Mouse (Mus musculus) erythroid progenitor cell, adult 5-6 weeks (primary cell): ENCODE results near the gene Gm49358. TPM values are rescaled to one million over a fixed set of nuclear protein-coding genes. Genes with fewer than 3 reads are reported as not detected.

Experiments
- ATAC-seq: replicated peaks from 2 replicates; pipeline ENCODE4 v1.8.0; 2016; ENCODE audit warnings: moderate number of reproducible peaks, mild to moderate bottlenecking, moderate TSS enrichment, inconsistent platforms; ENCODE audit not compliant: poor library complexity, low FRiP score, severe bottlenecking
- total RNA-seq, 2 experiments: library from RNA; stranded (forward) in 1 of 2; stranded (reverse) in 1 of 2; fragments of 150-400 nt in 1 of 2; fragments of 186-747, 209-891 nt in 1 of 2; gene quantifications; 2 replicates each; pipeline versions ENCODE4 v1.2.3 to v1.2.4; 2015 to 2017; ENCODE audit warnings: low replicate concordance in 2 of 2

Gm49358 gene
- total RNA-seq, 2 experiments from 2014 or later: 2.9 TPM; not detected in 1

DNA sequence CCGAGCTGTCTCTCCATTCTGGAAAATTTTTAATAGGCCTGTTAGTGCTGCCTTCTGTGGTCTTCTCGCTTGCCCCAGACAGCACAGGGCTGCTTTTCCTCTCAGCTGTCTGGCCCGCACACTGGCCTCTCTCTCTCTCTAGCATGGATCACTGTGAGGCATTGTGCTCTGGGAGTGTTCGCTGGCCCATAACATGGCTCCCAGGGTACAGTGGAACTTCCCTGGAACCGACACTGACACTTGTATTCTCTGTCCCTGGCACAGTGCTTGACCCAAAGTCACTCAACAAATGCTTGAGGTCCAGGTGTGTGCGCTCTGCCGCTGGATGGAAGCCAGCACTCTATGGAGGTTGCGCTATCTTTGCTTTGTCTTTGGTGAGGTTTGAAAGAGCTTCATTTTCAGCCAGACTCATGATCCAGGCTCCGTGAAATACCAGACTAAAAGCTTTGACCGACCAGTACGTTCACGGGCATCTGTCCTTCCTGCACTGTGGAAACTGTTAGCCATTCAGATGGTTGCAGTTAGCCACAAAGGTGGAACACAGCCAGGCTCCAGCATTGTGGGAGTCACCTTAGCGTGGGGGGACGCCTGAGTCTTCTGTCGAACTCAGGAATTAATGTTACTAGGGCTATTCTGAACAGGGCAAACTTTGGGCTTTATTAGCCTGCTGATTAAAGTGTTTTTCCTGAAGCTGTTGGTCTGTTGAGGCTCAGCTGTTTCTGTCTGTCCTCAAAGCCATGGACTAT, 44.4 kb downstream of the Gm49358 start:
- no peak for ATAC-seq

DNA sequence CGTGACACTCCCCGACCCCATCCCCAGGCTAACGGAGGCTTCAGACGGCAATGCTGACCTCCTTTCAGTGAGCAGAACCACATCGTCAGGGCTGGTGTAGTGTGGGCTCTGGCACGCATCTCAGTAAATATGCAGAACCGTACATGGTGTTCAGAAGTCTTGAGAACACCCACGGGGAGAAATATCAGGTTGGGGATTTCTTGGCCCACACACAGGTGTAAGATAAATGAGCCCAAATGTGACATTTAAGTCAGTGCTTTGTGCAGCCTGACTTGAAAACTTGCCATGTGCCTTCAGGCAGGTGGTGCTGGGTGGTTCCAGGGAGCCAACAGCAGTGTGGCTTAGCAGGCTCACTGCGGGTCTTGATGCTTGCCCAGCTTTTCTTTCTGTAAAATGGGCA, 46.2 kb downstream of the Gm49358 start:
- ATAC-seq: no peak

DNA sequence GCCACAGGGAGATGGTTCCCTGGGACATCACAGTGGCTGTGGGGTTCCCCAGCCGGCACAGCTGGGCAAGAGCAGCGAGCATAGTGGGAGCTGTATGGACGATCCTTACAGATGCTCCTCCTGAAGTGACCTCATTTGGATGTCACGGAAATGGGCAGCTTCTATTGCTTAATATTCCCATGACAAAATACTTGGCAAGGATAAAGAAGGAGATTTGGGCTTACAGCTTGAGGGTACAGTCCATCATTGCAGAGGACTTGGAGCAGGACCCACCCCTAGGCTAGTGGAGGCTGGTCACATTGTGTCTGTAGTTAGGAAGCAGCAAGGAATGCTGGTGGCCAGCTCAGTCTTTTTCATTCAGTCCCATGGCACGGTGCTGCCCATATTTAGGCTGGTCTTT, 46.8 kb downstream of the Gm49358 start:
- ATAC-seq: no peak

DNA sequence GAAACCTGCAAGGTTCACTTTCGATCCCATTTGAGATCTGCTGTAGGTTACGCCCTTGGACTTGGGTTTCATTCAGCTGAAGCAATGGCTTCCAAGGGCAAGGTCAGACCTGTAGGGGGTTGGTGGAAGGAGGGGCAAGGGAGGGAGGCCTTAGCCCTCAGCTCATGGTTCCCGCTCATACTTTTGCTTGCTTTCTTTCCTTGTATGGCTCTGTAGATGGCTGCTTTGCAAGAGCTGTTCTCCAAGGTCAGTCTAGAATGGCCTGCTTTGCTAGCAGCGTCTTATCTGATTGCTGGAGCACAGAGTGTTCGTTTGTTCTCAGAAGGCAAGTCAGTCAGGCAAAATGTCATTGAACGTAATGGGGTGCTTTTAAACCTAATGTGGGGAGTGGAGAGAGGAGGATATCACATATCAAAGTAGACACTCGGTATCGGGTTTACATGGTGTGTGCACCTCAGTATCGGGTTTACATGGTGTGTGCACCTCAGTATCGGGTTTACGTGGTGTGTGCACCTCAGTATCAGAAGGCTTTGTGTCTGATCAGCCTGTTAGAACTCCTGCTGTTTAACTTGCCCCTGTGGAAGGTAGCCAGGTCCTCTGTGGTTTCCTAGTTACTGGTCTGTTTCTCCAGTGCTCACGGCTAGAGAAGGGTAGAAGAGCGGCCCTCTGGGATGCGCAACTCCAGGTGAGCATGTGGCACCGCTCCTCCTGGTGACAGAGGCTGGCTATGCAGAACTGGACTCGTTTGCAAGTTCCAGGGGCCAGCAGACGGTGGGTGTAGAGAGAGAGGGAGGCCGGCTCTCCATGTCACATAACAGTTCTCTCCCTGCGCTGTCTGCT, 50.7 kb downstream of the Gm49358 start:
- ATAC-seq: no peak

DNA sequence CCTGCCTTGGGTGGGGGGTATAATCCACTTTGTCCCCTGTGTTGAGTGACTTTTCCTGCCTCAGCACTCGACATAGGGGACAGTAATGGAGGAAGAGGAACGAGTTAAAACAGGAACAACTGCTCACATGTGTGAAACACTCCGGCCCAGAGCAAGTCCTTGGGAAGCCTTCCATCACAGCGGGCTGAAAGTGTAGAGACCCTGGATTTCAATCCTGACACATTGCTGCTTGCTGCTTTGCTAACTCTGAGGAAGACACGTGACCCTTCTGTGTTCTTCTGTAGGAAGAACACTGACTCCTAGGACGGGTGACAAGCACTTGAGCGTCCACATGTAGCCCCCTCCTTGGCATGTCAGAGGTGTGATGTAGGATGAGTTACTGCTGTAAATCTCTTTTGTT, 51.4 kb downstream of the Gm49358 start:
- no peak for ATAC-seq

DNA sequence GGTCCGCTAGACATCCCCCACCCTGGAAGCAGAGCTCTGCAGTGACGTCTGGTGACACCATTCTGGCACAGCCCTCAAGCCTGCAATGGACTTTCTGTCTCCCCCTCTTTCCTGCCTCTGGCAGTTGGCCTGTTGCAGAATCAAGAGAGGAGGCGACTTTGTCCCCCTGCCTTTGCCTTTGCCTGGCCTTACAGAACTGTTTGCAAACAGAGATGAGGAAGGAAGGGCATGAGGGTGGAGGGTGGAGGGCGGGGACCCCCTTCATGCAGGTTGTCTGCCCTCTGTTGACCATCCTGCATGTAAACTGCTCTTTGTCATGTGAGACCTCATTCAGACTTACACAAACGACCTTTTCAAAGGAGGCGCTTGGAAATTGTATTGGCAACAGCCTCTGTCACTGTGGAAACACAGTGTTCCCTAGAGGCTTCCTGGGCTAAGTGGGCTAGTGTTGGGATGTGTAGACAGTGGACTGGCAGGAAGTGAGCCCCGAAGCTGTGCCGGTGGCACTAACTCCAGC, 55.9 kb downstream of the Gm49358 start:
- no peak for ATAC-seq

DNA sequence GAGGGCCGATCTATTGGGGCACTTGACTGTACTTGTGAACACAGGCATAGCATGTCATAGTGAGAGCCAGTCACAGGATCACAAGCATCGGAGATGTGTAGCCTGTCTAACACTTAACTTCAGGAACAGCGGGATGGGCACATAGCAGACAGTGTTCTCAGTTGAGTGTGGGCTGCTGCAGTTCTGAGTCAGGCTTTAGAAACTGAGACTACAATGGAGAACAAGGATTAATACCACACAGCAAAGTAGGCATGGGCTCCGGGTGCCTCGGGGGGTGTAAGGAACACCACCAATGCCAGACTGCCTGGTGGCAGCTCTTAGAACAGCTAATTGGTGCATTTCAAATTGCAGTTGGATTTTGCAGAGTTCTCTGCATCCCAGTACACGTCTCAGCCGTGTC, 57.2 kb downstream of the Gm49358 start:
- no peak for ATAC-seq

DNA sequence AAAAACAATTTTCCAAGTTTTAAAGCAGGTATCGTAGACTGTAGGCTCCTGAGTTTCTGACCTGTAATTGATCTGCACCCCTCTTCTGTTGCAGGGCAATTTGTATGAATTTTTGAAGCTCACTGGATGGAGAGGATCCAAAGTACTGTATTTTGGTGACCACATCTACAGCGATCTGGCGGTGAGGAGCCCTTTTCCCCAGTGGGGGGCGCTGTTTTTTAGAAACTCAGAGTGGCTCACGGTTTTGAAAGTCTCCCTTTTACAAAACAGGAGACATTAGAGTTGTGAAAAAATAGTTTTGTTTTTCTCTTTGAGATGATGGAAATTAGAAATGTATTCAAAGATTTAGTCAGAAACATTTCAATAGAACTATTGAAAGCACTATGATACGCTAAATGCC, 60.3 kb downstream of the Gm49358 start:
- no peak for ATAC-seq

DNA sequence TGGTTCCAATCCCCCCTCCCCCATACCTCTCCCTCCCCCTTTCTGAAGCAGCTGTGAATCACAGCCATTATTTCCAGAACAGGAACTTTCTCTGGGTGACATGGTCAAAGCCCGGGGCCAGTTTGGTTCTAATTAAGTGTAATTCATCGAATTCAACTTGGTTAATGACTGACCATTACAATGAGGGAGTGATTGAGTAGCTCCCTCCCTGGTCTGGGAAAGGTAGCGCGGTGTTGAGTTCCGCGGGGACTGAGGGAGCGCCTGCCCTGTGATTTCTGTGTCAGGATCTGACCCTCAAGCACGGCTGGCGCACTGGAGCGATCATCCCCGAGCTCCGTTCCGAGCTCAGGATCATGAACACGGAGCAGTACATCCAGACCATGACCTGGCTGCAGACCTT, 61.1 kb downstream of the Gm49358 start:
- ATAC-seq: no peak

DNA sequence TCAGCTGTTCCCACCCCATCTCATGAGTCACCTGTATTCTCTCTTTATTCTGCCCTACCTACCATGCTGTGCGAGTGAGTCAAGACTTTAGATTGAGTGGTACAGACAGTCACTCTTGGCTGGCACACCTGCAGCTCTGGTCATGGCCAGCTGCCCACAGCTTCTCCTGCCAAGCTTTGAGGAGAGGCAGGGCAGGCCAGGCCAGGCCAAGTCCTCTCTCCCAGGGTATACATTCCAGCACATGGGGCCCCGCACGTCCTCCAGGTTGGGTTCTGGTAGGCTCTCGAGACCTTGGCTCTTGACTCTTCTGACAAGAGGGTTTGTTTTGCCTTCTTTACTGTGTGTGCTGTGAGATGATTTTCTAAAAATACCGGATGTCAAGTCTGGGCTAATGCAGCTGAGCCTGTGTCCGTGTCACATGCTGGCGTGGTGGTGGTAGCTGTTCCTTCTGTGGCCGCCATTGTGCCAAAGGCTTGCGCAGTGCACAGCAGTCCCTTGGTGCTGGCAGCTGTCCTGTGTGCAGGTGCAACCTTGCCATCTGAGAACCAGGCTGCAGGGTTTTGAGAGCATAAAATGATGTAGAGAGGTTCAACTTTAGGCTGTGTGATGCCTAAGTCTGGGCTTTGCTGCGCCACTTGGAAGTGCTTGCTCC, 62.2 kb downstream of the Gm49358 start:
- no peak for ATAC-seq

DNA sequence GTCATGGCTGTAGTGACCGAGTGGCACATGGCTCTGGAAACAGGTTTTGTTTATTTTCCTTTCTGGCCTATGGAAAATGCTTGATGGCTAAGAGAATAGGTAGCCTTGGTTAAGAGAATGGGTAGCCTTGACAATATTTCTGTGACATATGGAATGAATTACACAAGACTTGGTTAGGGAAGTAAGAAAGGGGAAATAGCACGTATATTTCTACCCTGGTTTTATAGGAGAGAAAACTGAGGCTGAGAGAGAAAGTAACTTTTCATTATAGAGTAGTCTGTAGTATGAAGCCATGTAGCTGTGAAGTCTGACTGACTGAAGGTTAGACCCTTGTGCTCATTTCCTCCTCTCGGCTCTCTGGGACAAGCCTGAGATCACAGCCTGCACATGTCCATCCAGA, 63.2 kb downstream of the Gm49358 start:
- no peak for ATAC-seq

DNA sequence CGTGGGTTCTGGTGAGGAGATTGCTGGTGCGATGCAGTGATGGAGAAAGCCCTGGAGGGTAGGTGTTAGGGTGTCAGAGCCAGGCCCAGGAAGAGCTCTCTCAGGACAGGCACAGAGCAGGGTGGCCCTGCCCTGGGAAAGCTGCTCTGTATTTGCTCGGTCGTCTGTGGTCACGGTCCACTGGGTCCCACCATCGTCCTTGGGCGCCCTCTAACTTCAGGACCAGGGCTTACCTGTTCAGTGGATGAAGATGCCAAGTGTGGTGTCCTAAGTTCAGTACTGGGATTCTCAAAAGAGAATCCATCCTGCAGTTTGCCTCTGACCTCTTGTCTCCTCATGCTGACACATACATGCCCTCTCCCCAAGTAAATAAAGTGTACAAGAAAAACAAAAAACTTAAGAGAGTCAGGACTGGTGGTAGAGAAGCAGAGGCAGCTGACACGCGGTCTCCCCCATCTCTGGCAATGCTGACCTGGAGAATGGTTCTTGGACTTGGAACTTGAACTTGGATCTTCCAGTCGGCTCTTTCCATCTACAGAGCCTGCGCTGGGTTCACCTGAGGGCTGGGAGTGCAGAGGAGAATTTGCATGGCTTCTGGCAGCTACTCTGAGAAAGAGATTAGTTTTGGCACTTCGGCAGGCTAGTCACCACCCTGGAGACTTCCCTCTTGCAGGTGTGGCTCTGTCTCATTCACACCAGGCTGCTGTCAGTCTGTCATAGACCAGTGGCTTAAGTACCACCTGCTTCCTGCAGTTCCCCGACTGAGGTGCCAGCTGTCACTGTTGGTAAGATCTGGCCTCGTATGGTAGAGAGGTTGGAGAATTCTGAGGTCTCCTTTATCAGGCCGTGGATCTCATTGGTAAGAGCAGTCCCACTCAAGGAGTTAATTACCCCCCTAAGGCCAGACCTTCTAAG, 64.7 kb downstream of the Gm49358 start:
- ATAC-seq: no peak

DNA sequence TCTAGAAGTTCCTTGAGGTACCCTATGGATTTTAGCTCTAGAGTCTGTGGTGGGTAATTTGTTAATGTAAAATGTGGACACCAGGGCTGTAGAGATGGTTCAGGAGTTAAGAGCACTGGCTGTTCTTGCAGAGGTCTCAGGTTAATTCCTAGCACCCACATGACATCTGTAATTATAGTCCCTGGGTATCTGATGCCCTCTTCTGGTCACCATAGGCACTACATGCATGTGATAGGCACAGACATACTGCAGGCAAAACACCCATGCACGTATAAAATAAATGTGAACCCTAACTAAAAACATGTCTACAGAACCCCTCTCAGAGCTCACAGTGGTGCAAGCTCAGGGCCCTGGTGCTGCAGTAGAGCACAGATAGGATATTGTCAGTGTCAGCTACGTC, 65.7 kb downstream of the Gm49358 start:
- no peak for ATAC-seq

DNA sequence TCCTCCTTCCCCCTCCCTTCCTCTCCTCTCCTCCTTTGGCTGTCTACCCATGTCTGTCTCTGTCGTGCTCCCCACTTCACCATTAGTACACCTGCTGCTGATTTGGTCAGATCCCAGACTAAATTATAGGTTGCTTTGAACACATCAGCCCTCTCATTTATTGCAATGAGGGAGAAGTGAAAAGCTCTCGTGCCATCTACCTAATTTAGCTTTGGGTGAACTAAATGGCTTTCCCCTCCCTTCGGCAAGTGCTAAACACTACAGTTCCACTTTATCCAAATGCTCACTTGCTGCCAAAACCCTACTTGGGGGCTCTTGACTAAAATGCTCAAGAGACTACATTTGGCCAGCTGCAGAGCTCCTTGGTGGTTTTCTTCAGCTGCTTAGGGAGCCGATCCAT, 73.0 kb downstream of the Gm49358 start:
- ATAC-seq: no peak

DNA sequence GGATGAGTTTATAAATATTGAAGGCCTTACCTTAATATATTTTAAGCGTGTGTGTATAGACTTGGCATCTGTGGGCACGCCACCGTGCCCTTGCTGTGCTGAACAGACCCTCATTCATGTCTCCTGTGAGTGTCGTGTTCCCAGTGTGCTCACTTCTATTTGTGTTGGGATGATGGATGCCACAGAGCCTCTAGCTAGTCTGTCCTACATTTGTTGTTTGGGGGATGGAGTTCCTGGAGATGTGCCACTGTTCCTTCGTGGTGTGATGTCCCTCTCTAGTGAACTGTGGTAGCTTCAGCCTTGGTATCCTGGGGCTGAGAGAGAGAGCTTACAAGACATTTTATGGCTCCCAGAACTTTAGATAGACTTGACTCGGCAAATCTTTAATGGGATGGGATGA, 75.1 kb downstream of the Gm49358 start:
- no peak for ATAC-seq

DNA sequence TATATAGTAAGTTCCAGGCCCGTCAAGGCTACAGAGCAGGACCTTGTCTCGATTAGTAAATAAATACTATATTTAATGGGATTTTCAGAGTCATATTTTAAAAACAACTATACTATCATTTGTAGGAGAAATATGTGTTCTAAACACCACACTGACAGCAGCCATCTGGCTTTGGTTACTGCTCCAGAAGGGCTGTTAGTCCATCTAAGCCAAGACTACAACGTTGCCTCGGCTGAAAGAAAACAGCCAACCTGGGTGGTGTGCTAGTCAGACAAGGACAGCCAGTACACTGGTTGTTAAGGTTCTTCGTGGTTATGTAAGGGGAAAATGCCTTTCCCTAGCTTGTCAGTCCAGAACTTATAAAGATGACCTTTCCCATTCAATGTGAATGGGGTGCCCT, 78.9 kb downstream of the Gm49358 start:
- no peak for ATAC-seq

DNA sequence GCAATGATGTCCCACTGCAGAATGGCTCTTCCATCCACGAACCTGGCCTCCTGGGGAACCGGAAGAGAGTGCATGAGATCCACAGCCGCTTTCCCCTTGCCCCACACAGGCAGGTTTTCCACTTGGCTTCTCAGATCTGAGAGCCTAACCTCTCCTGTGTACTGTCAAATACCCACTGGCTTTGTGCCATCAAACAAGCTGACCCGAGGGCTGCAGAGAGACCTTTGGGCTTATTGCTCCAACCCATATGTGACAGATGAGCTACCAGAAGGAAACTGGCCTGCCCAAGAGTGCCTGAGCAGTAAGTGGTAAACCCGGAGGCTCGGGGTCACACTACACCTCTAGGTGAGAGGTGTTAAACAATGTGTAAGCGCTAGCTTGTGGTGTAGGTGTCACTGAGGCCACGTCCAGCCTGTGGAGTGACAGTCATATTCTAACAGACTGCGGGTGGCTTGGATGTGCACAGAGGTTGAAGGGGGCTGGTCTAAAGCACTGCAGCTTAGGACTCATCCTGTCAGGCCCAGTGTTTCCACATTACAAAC, 83.2 kb downstream of the Gm49358 start:
- ATAC-seq: no peak

DNA sequence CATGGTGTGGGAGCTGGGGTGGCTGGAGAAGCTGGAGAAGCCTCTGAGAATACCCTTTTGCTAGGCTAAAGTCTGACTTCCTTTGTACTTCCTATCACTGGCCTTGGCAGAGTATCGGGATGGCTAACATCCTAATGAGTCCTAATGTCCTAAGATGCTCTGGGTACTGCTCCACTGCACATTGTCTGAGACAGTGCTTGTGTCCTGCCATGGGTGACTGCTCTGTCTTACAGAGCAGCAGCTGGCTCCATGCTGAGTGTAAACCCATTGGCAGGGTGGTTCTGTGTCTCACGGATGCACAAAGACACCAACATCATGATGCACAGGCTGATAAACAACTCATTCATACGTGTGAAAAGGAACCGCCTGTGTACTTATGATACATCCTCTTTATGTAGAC, 85.3 kb downstream of the Gm49358 start:
- no peak for ATAC-seq

DNA sequence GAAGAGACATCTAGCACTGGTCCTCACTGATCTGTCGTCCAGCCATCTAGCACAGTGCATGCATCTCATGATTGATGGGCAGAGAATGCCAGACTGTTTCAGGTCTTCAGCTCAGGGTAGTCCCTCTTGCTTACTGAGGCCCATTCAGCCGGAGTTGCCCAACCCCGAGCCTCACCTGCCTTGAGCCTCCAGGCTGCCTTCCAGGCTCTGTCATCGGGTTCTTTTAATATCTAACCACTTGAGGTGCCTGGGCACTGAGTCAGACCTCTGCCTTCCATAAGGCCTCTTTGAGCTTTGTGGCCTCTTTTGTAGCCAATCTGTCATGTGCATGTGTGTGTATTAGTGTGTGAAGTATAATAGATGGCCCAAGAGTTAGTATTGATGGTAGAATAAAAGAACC, 85.7 kb downstream of the Gm49358 start:
- ATAC-seq: no peak
